Mouse (Mus musculus): ENCODE data around the gene Zfp950. TPM values are rescaled to one million over a fixed set of nuclear protein-coding genes. Genes with fewer than 3 reads are reported as not detected.
A peak's percentile ranks its signal among the peaks of the same experiment; 100 is the strongest.
"Not testable (repeated sequence)": the region's sequence is repeated elsewhere in the genome, so short reads cannot be mapped to it uniquely, and the experiment has no call there.

The Zfp950 gene
- 37.9 and 49.1 TPM in 2 replicates for total RNA-seq (2014; fragmentation: Nextera tagmentation)
- 28.8 and 33.0 TPM in 2 replicates for total RNA-seq (2017)
- polyA plus RNA-seq (2012): 0.18 and 0.26 TPM in 2 replicates

DNA sequence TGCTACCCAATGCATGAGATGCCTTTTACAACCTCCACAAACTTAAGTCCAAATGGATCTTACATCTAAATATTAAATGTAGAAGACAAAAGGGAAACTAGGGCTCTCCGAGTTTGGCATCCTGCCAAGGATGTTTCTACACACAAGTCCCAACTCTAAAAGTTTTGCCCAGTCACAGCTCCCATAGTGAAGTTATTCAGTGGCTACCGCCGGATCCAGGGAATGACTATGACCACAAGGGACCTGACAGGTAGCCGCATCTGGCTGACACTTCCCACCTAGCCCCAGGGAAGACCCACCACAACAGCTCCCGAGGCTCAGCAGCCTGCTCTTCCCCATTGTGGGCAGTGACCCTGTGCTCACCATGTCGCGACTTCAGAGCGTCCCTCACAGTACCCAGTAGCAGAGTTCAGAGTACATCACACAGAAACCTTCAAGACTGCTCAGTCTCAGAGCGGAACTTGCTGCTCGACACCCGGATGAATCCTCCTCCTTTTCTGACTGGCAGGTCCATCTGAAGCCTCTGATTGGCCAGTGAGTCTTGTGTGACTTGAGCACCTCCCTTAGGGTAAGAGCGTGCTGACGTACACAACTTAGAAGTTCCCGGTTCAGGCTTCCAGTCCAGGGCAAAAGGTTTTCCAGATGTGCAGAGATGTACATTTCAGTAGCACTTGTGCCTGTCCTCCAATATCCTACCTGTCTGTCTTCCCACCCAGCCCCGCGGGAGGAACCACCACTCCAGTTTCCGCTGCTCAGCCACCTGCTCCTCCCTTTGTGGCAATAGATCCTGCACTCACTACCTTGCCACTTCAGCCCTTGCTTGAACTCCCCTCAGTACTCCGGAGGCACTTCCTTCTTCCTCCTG, at the start of gene Zfp950:
TSS of gene Zfp950 (minus strand) at position 499 of the 865 bp plus-strand sequence.
- TF ChIP-seq CTCF (IDR thresholded peaks at IDR 0.05; ENCODE audit: low read depth, low read length) (no peak), GATA1 (IDR thresholded peaks at IDR 0.05; ENCODE audit: borderline replicate concordance, low read length) (no peak), TAL1 (conservative IDR thresholded peaks at IDR 0.05; ENCODE audit: low read depth, low read length) (no peak), POLR2AphosphoS5 (IDR thresholded peaks at IDR 0.05; ENCODE audit: insufficient replicate concordance, low read depth, low read length) (no peak), GATA2 (IDR thresholded peaks at IDR 0.05; ENCODE audit: borderline replicate concordance, low read depth, low read length) (no peak)

DNA sequence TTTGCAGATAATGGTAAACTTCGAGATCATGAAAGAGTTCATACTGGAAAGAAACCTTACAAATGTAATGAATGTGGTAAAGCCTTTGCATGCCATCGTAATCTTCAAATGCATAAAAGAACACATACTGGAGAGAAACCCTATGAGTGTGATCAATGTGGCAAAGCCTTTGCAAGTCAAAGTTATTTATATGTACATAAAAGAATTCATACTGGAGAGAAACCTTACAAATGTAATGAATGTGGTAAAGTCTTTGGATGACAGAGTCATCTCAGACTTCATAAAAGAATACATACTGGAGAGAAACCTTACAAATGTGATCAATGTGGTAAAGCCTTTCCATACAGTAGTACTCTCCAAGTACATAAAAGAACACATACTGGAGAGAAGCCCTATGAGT, 43.0 kb upstream of the Zfp950 start, which contains the start of gene Gm6020:
TSS of gene Gm6020 (plus strand) at position 301 of the 400 bp plus-strand sequence.
- not testable (repeated sequence) for ATAC-seq (ENCODE audit: extremely low read depth, insufficient number of reproducible peaks, low FRiP score, poor library complexity, severe bottlenecking); H3K36me3 ChIP-seq (replicated peaks); H3K4me3 ChIP-seq (ENCODE audit: low read depth, low read length); H3K9me3 ChIP-seq (replicated peaks); DNase-seq (ENCODE audit: low spot score); H3K27me3 ChIP-seq (ENCODE audit: insufficient read depth, low read length); H3K4me1 ChIP-seq (ENCODE audit: insufficient read depth, low read depth, low read length)

More for the DNA sequence above, at the start of gene Zfp950:
- Histone ChIP-seq H3K9me3 (replicated peaks) (no peaks in the 10 kb centered on the region), H3K36me3 (replicated peaks) (peaks cover 6% of the 10 kb centered on the region), H3K4me3 (ENCODE audit: low read depth, low read length) (peak within 1 kb of the TSS; percentile 78), H3K27me3 (ENCODE audit: insufficient read depth, low read length) (no peaks in the 10 kb centered on the region), H3K4me1 (ENCODE audit: insufficient read depth, low read depth, low read length) (peaks cover 16% of the 10 kb centered on the region)
- DNase-seq (ENCODE audit: low spot score) (peak; percentile 85), ATAC-seq (ENCODE audit: extremely low read depth, insufficient number of reproducible peaks, low FRiP score, poor library complexity, severe bottlenecking) (peak; percentile 100)

DNA sequence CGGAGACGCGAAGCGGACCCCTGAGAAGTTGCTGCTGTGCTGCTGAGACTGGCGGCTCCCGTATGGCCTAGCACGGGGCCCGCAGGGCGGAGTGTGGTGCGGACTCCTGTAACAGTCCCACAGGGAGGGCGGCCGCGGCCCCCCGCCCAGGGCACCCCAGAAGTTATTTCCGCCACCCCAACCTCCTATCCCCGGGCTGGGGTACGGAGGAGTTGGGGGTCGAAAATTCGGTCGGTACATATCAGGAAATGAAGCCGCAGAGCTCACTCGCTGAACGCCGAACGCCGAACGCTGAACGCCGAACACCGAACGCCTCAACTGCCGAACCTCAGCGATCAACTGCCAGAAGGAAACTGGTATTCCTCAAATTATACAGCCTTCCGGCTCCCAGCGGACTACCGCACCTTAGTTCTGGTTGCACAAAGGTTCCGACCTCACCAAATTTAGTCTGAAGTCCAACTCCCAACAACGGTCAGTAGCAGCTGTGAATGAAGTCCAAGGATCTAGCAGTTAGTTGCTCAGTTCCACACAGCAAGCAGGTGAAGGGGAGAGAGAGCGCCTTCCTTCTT, 35.2 kb upstream of the Zfp950 start, which contains the start of gene Gm7102:
TSS of gene Gm7102 (minus strand) at position 554 of the 569 bp plus-strand sequence.
- no peaks in the 10 kb centered on the region for H3K9me3 ChIP-seq (replicated peaks)
- ATAC-seq (ENCODE audit: extremely low read depth, insufficient number of reproducible peaks, low FRiP score, poor library complexity, severe bottlenecking) (no peak), DNase-seq (ENCODE audit: low spot score) (no peak)

DNA sequence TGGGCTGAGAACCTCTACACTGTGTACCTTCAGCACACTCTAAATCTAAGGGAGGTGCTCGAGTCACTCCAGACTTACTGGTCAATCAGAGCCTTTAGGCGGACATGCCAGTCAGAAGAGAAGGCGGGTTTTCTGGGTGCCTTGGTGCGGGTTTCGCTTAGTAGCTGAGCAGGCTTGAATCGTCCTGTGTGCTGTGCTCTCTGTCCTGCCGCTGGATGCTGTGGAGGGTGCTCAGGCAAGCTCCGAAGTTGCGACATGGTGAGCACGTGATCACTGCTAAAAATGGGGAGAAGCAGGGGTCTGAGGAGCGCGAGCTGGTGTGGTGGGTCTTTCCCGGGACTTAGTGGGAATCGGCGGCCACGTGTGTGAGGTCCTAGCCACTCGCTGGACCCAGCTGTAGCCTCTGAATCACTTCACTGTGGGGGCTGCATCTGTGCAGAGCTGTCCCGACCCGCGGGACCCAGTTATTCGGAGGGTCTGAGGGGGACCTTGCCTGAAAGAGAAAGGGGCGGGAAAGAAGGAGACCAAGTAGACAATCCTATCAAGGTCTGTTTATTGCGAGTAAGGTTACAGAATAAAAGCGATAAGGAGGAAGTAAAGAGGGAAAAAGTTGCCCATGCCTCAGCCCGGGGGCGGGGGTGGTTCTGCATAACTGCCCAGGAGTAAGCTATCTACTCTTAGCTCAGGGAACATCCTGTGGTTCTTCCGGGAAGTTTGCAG, 11.2 kb upstream of the Zfp950 start:
- no peak for DNase-seq (ENCODE audit: low spot score)

More for the DNA sequence above, 35.2 kb upstream of the Zfp950 start, which contains the start of gene Gm7102:
- Histone ChIP-seq H3K36me3 (replicated peaks) (no peaks in the 10 kb centered on the region), H3K4me3 (ENCODE audit: low read depth, low read length) (no peak within 1 kb of the TSS), H3K4me1 (ENCODE audit: insufficient read depth, low read depth, low read length) (no peaks in the 10 kb centered on the region), H3K27me3 (ENCODE audit: insufficient read depth, low read length) (no peaks in the 10 kb centered on the region)
- no peak for TF ChIP-seq GATA1 (IDR thresholded peaks at IDR 0.05; ENCODE audit: borderline replicate concordance, low read length)
- TF ChIP-seq POLR2AphosphoS5 (IDR thresholded peaks at IDR 0.05; ENCODE audit: insufficient replicate concordance, low read depth, low read length): no peak
- TF ChIP-seq CTCF (IDR thresholded peaks at IDR 0.05; ENCODE audit: low read depth, low read length): no peak

DNA sequence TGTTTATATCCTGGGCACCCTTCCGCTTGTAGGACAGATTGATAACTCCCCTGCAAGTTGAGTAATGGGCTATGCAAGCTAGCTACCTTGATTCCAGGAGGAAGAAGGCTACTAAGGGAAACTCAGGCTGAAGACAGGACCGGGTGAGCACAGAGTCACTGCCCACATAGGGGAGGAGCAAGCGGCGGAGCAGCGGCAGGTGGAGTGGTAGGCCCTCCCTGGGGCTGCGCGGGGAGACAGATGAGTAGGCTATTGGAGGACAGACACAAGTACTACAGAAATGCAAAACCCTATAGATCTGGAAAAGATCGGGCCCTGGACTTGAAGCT, 10.7 kb upstream of the Zfp950 start:
- no peaks in the 10 kb centered on the region for H3K36me3 ChIP-seq (replicated peaks)
- no peak for ATAC-seq (ENCODE audit: extremely low read depth, insufficient number of reproducible peaks, low FRiP score, poor library complexity, severe bottlenecking)
- peaks cover 7% of the 10 kb centered on the region; the same call in 1 of the 2 replicates for H3K27me3 ChIP-seq (ENCODE audit: insufficient read depth, low read length)
- no peaks in the 10 kb centered on the region for H3K9me3 ChIP-seq (replicated peaks)
- TF ChIP-seq CTCF (IDR thresholded peaks at IDR 0.05; ENCODE audit: low read depth, low read length) (no peak), GATA2 (IDR thresholded peaks at IDR 0.05; ENCODE audit: borderline replicate concordance, low read depth, low read length) (no peak), GATA1 (IDR thresholded peaks at IDR 0.05; ENCODE audit: borderline replicate concordance, low read length) (no peak), POLR2AphosphoS5 (IDR thresholded peaks at IDR 0.05; ENCODE audit: insufficient replicate concordance, low read depth, low read length) (no peak), TAL1 (conservative IDR thresholded peaks at IDR 0.05; ENCODE audit: low read depth, low read length) (no peak)
- no peak overlapping the region for H3K4me3 ChIP-seq (ENCODE audit: low read depth, low read length)
- no peak for DNase-seq (ENCODE audit: low spot score)
- H3K4me1 ChIP-seq (ENCODE audit: insufficient read depth, low read depth, low read length): no peaks in the 10 kb centered on the region

More for the DNA sequence above, 11.2 kb upstream of the Zfp950 start:
- TF ChIP-seq POLR2AphosphoS5 (IDR thresholded peaks at IDR 0.05; ENCODE audit: insufficient replicate concordance, low read depth, low read length) (no peak), GATA2 (IDR thresholded peaks at IDR 0.05; ENCODE audit: borderline replicate concordance, low read depth, low read length) (no peak), CTCF (IDR thresholded peaks at IDR 0.05; ENCODE audit: low read depth, low read length) (no peak), GATA1 (IDR thresholded peaks at IDR 0.05; ENCODE audit: borderline replicate concordance, low read length) (no peak), TAL1 (conservative IDR thresholded peaks at IDR 0.05; ENCODE audit: low read depth, low read length) (no peak)
- Histone ChIP-seq H3K36me3 (replicated peaks) (no peaks in the 10 kb centered on the region), H3K4me3 (ENCODE audit: low read depth, low read length) (no peak overlapping the region), H3K9me3 (replicated peaks) (no peaks in the 10 kb centered on the region), H3K4me1 (ENCODE audit: insufficient read depth, low read depth, low read length) (no peaks in the 10 kb centered on the region), H3K27me3 (ENCODE audit: insufficient read depth, low read length) (peaks cover 7% of the 10 kb centered on the region; the same call in 1 of the 2 replicates)
- peak; percentile 60; the same call in 1 of the 2 replicates for ATAC-seq (ENCODE audit: extremely low read depth, insufficient number of reproducible peaks, low FRiP score, poor library complexity, severe bottlenecking)

DNA sequence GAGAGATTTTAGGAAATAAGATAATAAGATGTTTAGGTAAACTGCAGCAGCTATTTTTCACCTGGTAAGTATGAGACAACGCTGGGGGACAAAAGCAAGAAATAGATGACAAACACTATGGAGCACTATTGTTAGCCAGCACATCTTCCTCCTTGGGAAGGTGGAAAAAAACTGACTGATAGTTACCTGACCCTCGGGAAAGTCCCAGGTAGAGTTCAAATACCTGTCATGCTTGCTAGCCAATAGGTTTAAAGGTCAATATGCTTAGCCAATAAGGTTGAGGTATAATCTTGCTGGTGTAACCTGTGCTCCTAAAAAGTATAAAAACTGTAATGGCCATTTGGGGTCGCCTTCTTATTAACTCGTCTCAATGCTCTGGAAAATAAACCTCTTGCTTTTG, 659 bp upstream of the Zfp950 start:
- Histone ChIP-seq H3K4me1 (ENCODE audit: insufficient read depth, low read depth, low read length) (peaks cover 16% of the 10 kb centered on the region), H3K36me3 (replicated peaks) (peaks cover 6% of the 10 kb centered on the region), H3K27me3 (ENCODE audit: insufficient read depth, low read length) (no peaks in the 10 kb centered on the region), H3K4me3 (ENCODE audit: low read depth, low read length) (peak overlapping the region; percentile 78; the same call in 1 of the 2 replicates), H3K9me3 (replicated peaks) (no peaks in the 10 kb centered on the region)
- no peak for TF ChIP-seq CTCF (IDR thresholded peaks at IDR 0.05; ENCODE audit: low read depth, low read length)
- TF ChIP-seq TAL1 (conservative IDR thresholded peaks at IDR 0.05; ENCODE audit: low read depth, low read length): no peak
- TF ChIP-seq GATA2 (IDR thresholded peaks at IDR 0.05; ENCODE audit: borderline replicate concordance, low read depth, low read length): no peak
- TF ChIP-seq POLR2AphosphoS5 (IDR thresholded peaks at IDR 0.05; ENCODE audit: insufficient replicate concordance, low read depth, low read length): no peak
- no peak for TF ChIP-seq GATA1 (IDR thresholded peaks at IDR 0.05; ENCODE audit: borderline replicate concordance, low read length)
- DNase-seq (ENCODE audit: low spot score) (no peak), ATAC-seq (ENCODE audit: extremely low read depth, insufficient number of reproducible peaks, low FRiP score, poor library complexity, severe bottlenecking) (no peak)

Measured in G1E (cell line).